Mouse (Mus musculus) MEL (cell line): Measurements from ENCODE around the gene Znrf4. TPM values are rescaled to one million over a fixed set of nuclear protein-coding genes. Genes with fewer than 3 reads are reported as not detected.

ENCODE experiments used
- DNase-seq: peaks from one replicate; pipeline ENCODE4 v3.0.0; 2011; ENCODE audit warnings: low read depth, low spot score
- H3K27ac ChIP-seq: 2 replicates; pipeline ENCODE4 v1.5.1; 2012; ENCODE audit warnings: low read depth, mild to moderate bottlenecking, control low read depth, low read length, moderate library complexity; ENCODE audit not compliant: control insufficient read depth
- H3K27me3 ChIP-seq, 2 experiments: fragments of 150-350 bp in 1 of 2; sonication (generic) in 1 of 2; 2 replicates each; pipeline ENCODE4 v1.6.1; 2012; ENCODE audit warnings: low read length in 2 of 2, mild to moderate bottlenecking in 2 of 2, improper control_type of control experiment in 1 of 2, moderate library complexity in 1 of 2; ENCODE audit not compliant: insufficient read depth in 2 of 2, control insufficient read depth in 1 of 2
- H3K36me3 ChIP-seq, 2 experiments: 2 replicates each; pipeline ENCODE4 v1.6.1; 2012 to 2014; ENCODE audit warnings: low read length in 2 of 2, improper control_type of control experiment in 1 of 2, inconsistent platforms in 1 of 2, mild to moderate bottlenecking in 1 of 2; ENCODE audit not compliant: insufficient read depth in 2 of 2, control insufficient read depth in 1 of 2
- H3K4me1 ChIP-seq, 2 experiments: fragments of 150-350 bp in 1 of 2; sonication (generic) in 1 of 2; 2 replicates each; pipeline ENCODE4 v1.6.1; 2012; ENCODE audit warnings: low read length in 2 of 2, improper control_type of control experiment in 1 of 2, mild to moderate bottlenecking in 1 of 2; ENCODE audit not compliant: insufficient read depth in 2 of 2, control insufficient read depth in 1 of 2
- H3K4me3 ChIP-seq, 2 experiments: fragments of 150-350 bp in 1 of 2; sonication (generic) in 1 of 2; 2 replicates each; pipeline ENCODE4 v1.5.1; 2012; ENCODE audit warnings: low read depth in 2 of 2, low read length in 2 of 2, mild to moderate bottlenecking in 2 of 2, moderate library complexity in 2 of 2, control low read depth in 1 of 2, improper control_type of control experiment in 1 of 2; ENCODE audit not compliant: control insufficient read depth in 1 of 2, insufficient read depth in 1 of 2
- H3K79me2 ChIP-seq: 2 replicates; pipeline ENCODE4 v1.6.1; 2012; ENCODE audit warnings: mild to moderate bottlenecking, low read length, moderate library complexity; ENCODE audit not compliant: control insufficient read depth, poor library complexity, insufficient read depth
- H3K9ac ChIP-seq: 2 replicates; pipeline ENCODE4 v1.6.1; 2012; ENCODE audit warnings: low read depth, mild to moderate bottlenecking, control low read depth, low read length, moderate library complexity; ENCODE audit not compliant: control insufficient read depth, poor library complexity, severe bottlenecking
- H3K9me3 ChIP-seq: fragments of 150-350 bp; sonication (generic); replicated peaks from 2 replicates; pipeline ENCODE4 v1.6.1; 2012; ENCODE audit warnings: mild to moderate bottlenecking, low read length, improper control_type of control experiment, moderate library complexity; ENCODE audit not compliant: insufficient read depth
- BHLHE40 ChIP-seq: IDR thresholded peaks from 2 replicates; pipeline ENCODE4 v1.6.1; 2012; ENCODE audit warnings: low read depth, mild to moderate bottlenecking, inconsistent platforms, low read length, improper control_type of control experiment, borderline replicate concordance
- CHD2 ChIP-seq: IDR thresholded peaks from 2 replicates; pipeline ENCODE4 v1.6.1; 2011; ENCODE audit warnings: low read length, improper control_type of control experiment
- CTCF ChIP-seq, 3 experiments: IDR thresholded peaks in 2 of 3; conservative IDR thresholded peaks in 1 of 3; 2 replicates each; pipeline ENCODE4 v1.5.1; 2011 to 2012; ENCODE audit warnings: low read length in 3 of 3, low read depth in 2 of 3, mild to moderate bottlenecking in 2 of 3, improper control_type of control experiment in 1 of 3, inconsistent platforms in 1 of 3, mixed read lengths in 1 of 3, moderate library complexity in 1 of 3; ENCODE audit not compliant: control insufficient read depth in 1 of 3, insufficient read depth in 1 of 3, poor library complexity in 1 of 3, severe bottlenecking in 1 of 3
- E2F4 ChIP-seq: IDR thresholded peaks from 2 replicates; pipeline ENCODE4 v1.6.1; 2011; ENCODE audit warnings: low read depth, low read length, improper control_type of control experiment, borderline replicate concordance
- ELF1 ChIP-seq: IDR thresholded peaks from 2 replicates; pipeline ENCODE4 v1.6.1; 2014; ENCODE audit warnings: low read depth, mild to moderate bottlenecking, inconsistent platforms, low read length, improper control_type of control experiment, moderate library complexity
- GABPA ChIP-seq: IDR thresholded peaks from 2 replicates; pipeline ENCODE4 v1.6.1; 2012; ENCODE audit warnings: low read depth, mild to moderate bottlenecking, inconsistent platforms, low read length, improper control_type of control experiment, moderate library complexity
- KAT2A ChIP-seq: conservative IDR thresholded peaks from 2 replicates; pipeline ENCODE4 v1.6.1; 2012; ENCODE audit warnings: low read depth, low read length, improper control_type of control experiment, inconsistent platforms
- MAX ChIP-seq: IDR thresholded peaks from 2 replicates; pipeline ENCODE4 v1.6.1; 2011; ENCODE audit warnings: low read length, improper control_type of control experiment
- MAZ ChIP-seq: IDR thresholded peaks from 2 replicates; pipeline ENCODE4 v1.6.1; 2012; ENCODE audit warnings: low read depth, mild to moderate bottlenecking, inconsistent platforms, low read length, improper control_type of control experiment
- MEF2A ChIP-seq: IDR thresholded peaks from 2 replicates; pipeline ENCODE4 v1.6.1; 2014; ENCODE audit warnings: low read depth, mild to moderate bottlenecking, inconsistent platforms, low read length, improper control_type of control experiment; ENCODE audit not compliant: poor library complexity, insufficient replicate concordance, severe bottlenecking; ENCODE audit errors: extremely low read depth
- MYB ChIP-seq: IDR thresholded peaks from 2 replicates; pipeline ENCODE4 v1.6.1; 2011; ENCODE audit warnings: mild to moderate bottlenecking, low read depth, low read length, improper control_type of control experiment
- MYC ChIP-seq: IDR thresholded peaks from 2 replicates; pipeline ENCODE4 v1.6.1; 2011; ENCODE audit warnings: low read depth, mild to moderate bottlenecking, low read length, improper control_type of control experiment, moderate library complexity
- NRF1 ChIP-seq: IDR thresholded peaks from 2 replicates; pipeline ENCODE4 v1.6.1; 2014; ENCODE audit warnings: low read depth, mild to moderate bottlenecking, inconsistent platforms, low read length, improper control_type of control experiment, moderate library complexity; ENCODE audit not compliant: poor library complexity, insufficient read depth, severe bottlenecking
- POLR2A ChIP-seq, 2 experiments: IDR thresholded peaks; 2 replicates each; pipeline ENCODE4 v1.6.1; 2011 to 2012; ENCODE audit warnings: low read length in 2 of 2, mild to moderate bottlenecking in 2 of 2, control low read depth in 1 of 2, improper control_type of control experiment in 1 of 2, low read depth in 1 of 2, moderate library complexity in 1 of 2; ENCODE audit not compliant: control insufficient read depth in 1 of 2, insufficient read depth in 1 of 2, poor library complexity in 1 of 2
- RAD21 ChIP-seq: IDR thresholded peaks from 2 replicates; pipeline ENCODE4 v1.6.1; 2011; ENCODE audit warnings: mild to moderate bottlenecking, low read depth, low read length, improper control_type of control experiment
- RCOR1 ChIP-seq: IDR thresholded peaks from 2 replicates; pipeline ENCODE4 v1.6.1; 2012; ENCODE audit warnings: low read depth, mild to moderate bottlenecking, inconsistent platforms, low read length, improper control_type of control experiment
- SIN3A ChIP-seq: IDR thresholded peaks from 2 replicates; pipeline ENCODE4 v1.6.1; 2012; ENCODE audit warnings: low read length, improper control_type of control experiment, inconsistent platforms
- SMC3 ChIP-seq: IDR thresholded peaks from 2 replicates; pipeline ENCODE4 v1.6.1; 2011; ENCODE audit warnings: low read depth, low read length, improper control_type of control experiment
- USF1 ChIP-seq: IDR thresholded peaks from 2 replicates; pipeline ENCODE4 v1.6.1; 2014; ENCODE audit warnings: low read depth, mild to moderate bottlenecking, inconsistent platforms, low read length, improper control_type of control experiment, moderate library complexity
- ZKSCAN1 ChIP-seq: IDR thresholded peaks from 2 replicates; pipeline ENCODE4 v1.6.1; 2012; ENCODE audit warnings: low read depth, mild to moderate bottlenecking, inconsistent platforms, low read length, improper control_type of control experiment, moderate library complexity
- ZNF384 ChIP-seq: IDR thresholded peaks from 2 replicates; pipeline ENCODE4 v1.6.1; 2012; ENCODE audit warnings: low read depth, mild to moderate bottlenecking, inconsistent platforms, low read length, improper control_type of control experiment
- polyA plus RNA-seq, 2 experiments: library from polyadenylated mRNA; stranded (reverse) in 1 of 2; unstranded in 1 of 2; fragments of >175 nt in 1 of 2; fragments of >200 nt in 1 of 2; gene quantifications; 2 replicates each; pipeline versions ENCODE4 v1.2.1 to v1.2.4; 2012; ENCODE audit warnings: low replicate concordance in 2 of 2, low read depth in 1 of 2; ENCODE audit not compliant: insufficient read length in 2 of 2, insufficient read depth in 1 of 2, missing spikeins in 1 of 2
- total RNA-seq: library from RNA; depleted of rRNA; stranded (reverse); fragments of 300-350 nt; gene quantifications from 2 replicates; pipeline ENCODE4 v1.2.3, GENCODE M21; 2012

The Znrf4 gene
- total and polyA plus RNA-seq, 3 experiments, result not detected

DNA sequence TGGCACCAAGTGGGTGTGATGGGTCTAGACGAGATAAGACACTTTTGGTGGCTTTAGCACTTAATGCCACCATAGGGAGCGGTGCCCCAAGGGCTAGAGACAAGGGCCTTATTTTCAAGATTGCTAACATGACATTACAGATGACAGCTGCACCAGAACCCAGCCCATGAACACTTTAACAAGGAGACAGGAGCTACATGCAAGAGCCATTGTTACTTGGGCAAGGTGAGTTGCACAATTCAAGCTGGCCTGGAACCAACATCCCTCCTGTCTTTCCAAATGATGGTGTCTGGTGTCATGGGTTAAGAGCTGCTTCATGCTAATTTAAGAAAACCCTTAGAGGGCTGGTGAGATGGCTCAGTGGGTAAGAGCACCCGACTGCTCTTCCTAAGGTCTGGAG lies 47.2 kb upstream of the Znrf4 start:
- Histone ChIP-seq H3K36me3 (peaks cover 0 to 11% of the 10 kb centered on the region in 2 experiments; a peak in 1 of 4 replicates), H3K27ac (no peak overlapping the region)

DNA sequence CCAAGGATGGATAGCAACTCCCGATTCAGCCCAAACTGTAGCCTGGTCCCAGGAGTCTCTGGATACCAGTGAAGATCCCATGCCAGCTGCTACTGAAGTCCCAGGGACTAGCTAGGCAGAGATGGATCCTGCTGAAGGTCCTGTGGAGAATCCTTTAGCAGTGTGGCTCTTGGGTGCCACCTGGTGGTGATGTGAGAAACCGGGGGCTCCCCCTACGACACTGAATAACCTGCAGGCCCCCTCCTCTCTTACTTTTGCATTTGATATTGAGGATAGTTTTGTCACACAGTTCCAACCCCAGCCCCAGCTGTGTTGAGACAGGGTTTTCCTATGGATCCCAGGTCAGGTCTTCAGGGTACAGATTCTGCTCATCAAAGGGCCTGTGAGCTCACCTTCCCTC lies 46.2 kb upstream of the Znrf4 start:
- H3K9ac ChIP-seq, result no peak overlapping the region
- no peaks in the 10 kb centered on the region for H3K27me3 ChIP-seq
- H3K4me1 ChIP-seq, result no peaks in the 10 kb centered on the region
- H3K27ac ChIP-seq, result no peak overlapping the region
- H3K4me3 ChIP-seq, result no peak overlapping the region
- DNase-seq, result peak; percentile 68
- H3K9me3 ChIP-seq, result no peaks in the 10 kb centered on the region
- peaks cover 0 to 4% of the 10 kb centered on the region in 2 experiments; a peak in 1 of 4 replicates for H3K36me3 ChIP-seq
- TF ChIP-seq ELF1, result no peak
- no peak for TF ChIP-seq MYC
- peak; percentile 60 for TF ChIP-seq SMC3
- TF ChIP-seq RAD21, result peak; percentile 39
- TF ChIP-seq MAZ, result peak; percentile 64; the same call in 1 of the 2 replicates
- TF ChIP-seq CTCF (IDR thresholded peaks at IDR 0.05 in 2 of 3, conservative IDR thresholded peaks at IDR 0.05 in 1 of 3; ENCODE audit: control insufficient read depth in 1 of 3, insufficient read depth in 1 of 3, low read depth in 2 of 3, low read length in 3 of 3, poor library complexity in 1 of 3, severe bottlenecking in 1 of 3), result peak; percentile 75 to 95 (median 88)
- TF ChIP-seq RCOR1, result no peak
- no peaks in the 10 kb centered on the region for H3K79me2 ChIP-seq

More for the DNA sequence above, 47.2 kb upstream of the Znrf4 start:
- Histone ChIP-seq H3K27me3 (no peaks in the 10 kb centered on the region), H3K79me2 (no peaks in the 10 kb centered on the region), H3K4me1 (no peaks in the 10 kb centered on the region), H3K9ac (no peak overlapping the region), H3K4me3 (no peak overlapping the region), H3K9me3 (no peaks in the 10 kb centered on the region)
- peak; percentile 28 for DNase-seq
- TF ChIP-seq E2F4, result no peak
- no peak for TF ChIP-seq BHLHE40
- TF ChIP-seq MAX, result no peak
- TF ChIP-seq KAT2A, result no peak
- TF ChIP-seq MYC, result no peak
- TF ChIP-seq USF1, result no peak
- no peak for TF ChIP-seq SIN3A

DNA sequence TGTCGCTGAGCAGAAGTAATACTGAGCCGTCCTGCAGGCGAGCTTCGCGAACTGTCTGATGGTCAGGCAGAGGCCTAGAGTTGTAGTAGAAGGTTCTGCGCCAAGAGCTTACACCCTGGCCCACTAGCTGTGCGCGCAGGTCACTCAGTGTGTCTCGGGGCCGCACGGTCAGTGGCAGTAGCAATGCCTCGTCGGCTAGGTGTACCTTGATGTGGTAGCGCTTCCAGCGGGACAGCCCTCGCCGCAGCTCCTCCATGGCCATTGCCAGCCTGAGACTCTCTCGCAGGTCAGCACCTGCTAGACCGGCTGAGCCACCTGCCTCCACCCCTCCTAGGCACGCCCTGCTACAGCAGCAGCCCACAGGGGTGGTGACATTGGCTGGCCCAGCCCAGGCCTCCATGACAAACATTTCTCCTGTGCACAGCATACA lies 41.9 kb upstream of the Znrf4 start, which contains the start of gene Gm20219:
TSS of gene Gm20219 (minus strand) at position 266 of the 430 bp plus-strand sequence.
- Histone ChIP-seq H3K9me3 (no peaks in the 10 kb centered on the region), H3K27me3 (no peaks in the 10 kb centered on the region), H3K27ac (no peak within 1 kb of the TSS), H3K4me1 (no peaks in the 10 kb centered on the region), H3K79me2 (no peaks in the 10 kb centered on the region), H3K4me3 (no peak within 1 kb of the TSS), H3K9ac (no peak within 1 kb of the TSS), H3K36me3 (no peaks in the 10 kb centered on the region)
- no peak for TF ChIP-seq NRF1
- no peak for TF ChIP-seq POLR2A (IDR thresholded peaks at IDR 0.05; ENCODE audit: control insufficient read depth in 1 of 2, insufficient read depth in 1 of 2, low read depth in 1 of 2, low read length in 2 of 2, poor library complexity in 1 of 2)
- no peak for TF ChIP-seq MYB
- TF ChIP-seq MYC, result no peak
- TF ChIP-seq CHD2, result no peak
- TF ChIP-seq BHLHE40, result no peak
- TF ChIP-seq MEF2A, result no peak
- TF ChIP-seq ZKSCAN1, result no peak
- TF ChIP-seq ZNF384, result no peak
- TF ChIP-seq ELF1, result no peak
- no peak for TF ChIP-seq GABPA
- TF ChIP-seq RCOR1, result no peak
- DNase-seq, result no peak
